Mouse (Mus musculus): ENCODE measurements around the gene Xxylt1.

Gene Xxylt1

GRCm38 (mm10) chr16:30992568-30992967 is 88.7 kb downstream of the Xxylt1 start:
- DNase-seq (ENCODE audit: extremely low read depth, low read depth) = no peak

GRCm38 (mm10) chr16:30990661-30991060 is 90.6 kb downstream of the Xxylt1 start:
- no peak for DNase-seq (ENCODE audit: extremely low read depth, low read depth)

GRCm38 (mm10) chr16:30988225-30988624 is 93.0 kb downstream of the Xxylt1 start:
- DNase-seq (ENCODE audit: extremely low read depth, low read depth) = no peak

- DNase-seq (ENCODE audit: extremely low read depth, low read depth) = no peak
Observed at GRCm38 (mm10) chr16:30987684-30988083, 93.5 kb downstream of the Xxylt1 start.

GRCm38 (mm10) chr16:30984826-30985545 is 96.2 kb downstream of the Xxylt1 start:
- DNase-seq (ENCODE audit: extremely low read depth, low read depth) = no peak

- DNase-seq (ENCODE audit: extremely low read depth, low read depth) = no peak
Observed at GRCm38 (mm10) chr16:30984101-30984500, 97.1 kb downstream of the Xxylt1 start.

- DNase-seq (ENCODE audit: extremely low read depth, low read depth) = no peak
Observed at GRCm38 (mm10) chr16:30983699-30984098, 97.5 kb downstream of the Xxylt1 start.

GRCm38 (mm10) chr16:30983281-30983680 is 98.0 kb downstream of the Xxylt1 start:
- no peak for DNase-seq (ENCODE audit: extremely low read depth, low read depth)

GRCm38 (mm10) chr16:30981345-30981744 is 99.9 kb downstream of the Xxylt1 start:
- DNase-seq (ENCODE audit: extremely low read depth, low read depth) = no peak

- DNase-seq (ENCODE audit: extremely low read depth, low read depth) = no peak
Observed at GRCm38 (mm10) chr16:30979905-30980304, 101.3 kb downstream of the Xxylt1 start.

- DNase-seq (ENCODE audit: extremely low read depth, low read depth) = no peak
Observed at GRCm38 (mm10) chr16:30977728-30978127, 103.5 kb downstream of the Xxylt1 start.

- DNase-seq (ENCODE audit: extremely low read depth, low read depth) = peak; percentile 68
Observed at GRCm38 (mm10) chr16:30977186-30977585, 104.0 kb downstream of the Xxylt1 start.

- DNase-seq (ENCODE audit: extremely low read depth, low read depth) = peak; percentile 11
Observed at GRCm38 (mm10) chr16:30974549-30974948, 106.7 kb downstream of the Xxylt1 start.

GRCm38 (mm10) chr16:30973416-30973815 is 107.8 kb downstream of the Xxylt1 start:
- DNase-seq (ENCODE audit: extremely low read depth, low read depth) = no peak

- DNase-seq (ENCODE audit: extremely low read depth, low read depth) = no peak
Observed at GRCm38 (mm10) chr16:30971950-30972541, 109.2 kb downstream of the Xxylt1 start.

- DNase-seq (ENCODE audit: extremely low read depth, low read depth) = no peak
Observed at GRCm38 (mm10) chr16:30969266-30970064, 111.8 kb downstream of the Xxylt1 start.

GRCm38 (mm10) chr16:30968402-30969151 is 112.7 kb downstream of the Xxylt1 start:
- no peak for DNase-seq (ENCODE audit: extremely low read depth, low read depth)

- DNase-seq (ENCODE audit: extremely low read depth, low read depth) = no peak
Observed at GRCm38 (mm10) chr16:30966684-30967083, 114.5 kb downstream of the Xxylt1 start.

- no peak for DNase-seq (ENCODE audit: extremely low read depth, low read depth)
Observed at GRCm38 (mm10) chr16:30964891-30965290, 116.3 kb downstream of the Xxylt1 start.

- no peak for DNase-seq (ENCODE audit: extremely low read depth, low read depth)
Observed at GRCm38 (mm10) chr16:30964411-30964810, 116.8 kb downstream of the Xxylt1 start.

GRCm38 (mm10) chr16:30962515-30962914 is 118.7 kb downstream of the Xxylt1 start:
- no peak for DNase-seq (ENCODE audit: extremely low read depth, low read depth)
